Mouse (Mus musculus): ENCODE measurements at regions not wholly inside any gene's neighbourhood (a gene's known extent, or its start where the extent isn't known, plus 50 kb on each side); places are given as distances from the start of the nearest gene placed in this dataset.

DNA sequence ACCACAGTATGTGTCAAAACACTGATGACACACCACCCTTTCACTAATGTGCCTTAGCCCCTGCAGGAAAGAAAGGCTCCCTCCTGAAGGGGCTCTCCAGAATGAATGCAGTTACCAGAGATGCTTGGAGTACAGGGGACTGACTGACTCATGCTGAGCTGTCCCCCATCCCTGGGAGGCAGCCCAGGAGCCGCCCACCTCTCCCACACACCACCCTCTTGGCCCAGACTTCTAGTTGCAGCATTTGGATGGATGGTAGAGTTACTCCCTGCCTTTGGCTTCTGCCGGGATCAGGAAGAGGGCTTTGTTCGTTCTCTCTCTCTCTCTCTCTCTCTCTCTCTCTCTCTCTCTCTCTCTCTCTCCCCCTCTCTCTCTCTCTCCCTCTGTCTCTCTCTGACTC is 53.4 kb upstream of the Jun start:
- no peak overlapping the region for H3K4me3 ChIP-seq (ENCODE audit: low read depth, low read length)
- no peaks in the 10 kb centered on the region for H3K27me3 ChIP-seq (ENCODE audit: control insufficient read depth, insufficient read depth, low read length)
- WGBS: 66% methylated on average over 3 of the region's 3 CpGs
- TF ChIP-seq POLR2A (IDR thresholded peaks at IDR 0.05; ENCODE audit: low read depth, low read length) (no peak), CTCF (IDR thresholded peaks at IDR 0.05; ENCODE audit: extremely low read depth, insufficient read length, insufficient replicate concordance, low read depth, low read length) (no peak)
- H3K27ac ChIP-seq (ENCODE audit: insufficient read depth, low read depth, low read length): no peak overlapping the region
- peaks cover 3% of the 10 kb centered on the region; the same call in 1 of the 2 replicates for H3K4me1 ChIP-seq (ENCODE audit: control insufficient read depth, insufficient read depth, insufficient read length, low read length)
- no peaks in the 10 kb centered on the region for H3K36me3 ChIP-seq (ENCODE audit: control insufficient read depth, insufficient read depth, low read length)

DNA sequence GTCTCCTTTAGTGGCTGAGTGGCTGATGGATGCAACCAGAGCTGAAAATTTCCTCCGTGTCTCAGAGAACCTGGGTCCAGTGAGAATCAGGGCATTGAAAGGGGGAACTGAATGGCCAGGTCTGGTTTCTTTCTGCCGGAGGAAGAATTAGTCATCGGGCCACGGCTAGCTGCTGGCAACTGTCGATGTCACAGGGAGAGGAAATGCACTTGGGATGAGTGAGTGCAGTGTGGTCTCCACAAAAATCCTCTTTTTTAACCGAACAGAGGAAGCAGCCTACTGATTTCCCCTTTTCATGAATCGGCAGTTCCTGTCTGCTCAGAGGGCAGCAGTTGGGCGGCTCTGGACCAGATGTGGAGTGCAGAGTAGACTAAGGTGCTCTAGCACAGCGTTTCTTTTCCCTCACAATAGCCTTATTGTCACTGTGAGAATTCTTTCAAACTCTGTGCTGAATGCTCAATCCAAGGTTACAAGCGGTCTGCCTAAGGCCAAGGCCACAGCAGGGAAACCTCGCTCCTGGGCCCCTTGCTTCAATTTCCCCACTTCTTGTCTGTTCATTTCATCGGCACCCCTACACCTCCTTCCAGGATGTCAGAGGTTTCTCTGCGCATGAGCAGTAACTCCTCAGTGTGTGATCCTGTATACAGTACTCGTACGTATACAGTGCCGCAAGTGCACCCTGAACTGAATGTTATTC is 54.1 kb upstream of the Jun start:
- H3K36me3 ChIP-seq (ENCODE audit: control insufficient read depth, insufficient read depth, low read length): no peaks in the 10 kb centered on the region
- WGBS: 64% methylated on average over 16 of the region's 16 CpGs
- peaks cover 3% of the 10 kb centered on the region; the same call in 1 of the 2 replicates for H3K4me1 ChIP-seq (ENCODE audit: control insufficient read depth, insufficient read depth, insufficient read length, low read length)
- no peaks in the 10 kb centered on the region for H3K27me3 ChIP-seq (ENCODE audit: control insufficient read depth, insufficient read depth, low read length)
- peak overlapping the region; percentile 22; the same call in 1 of the 2 replicates for H3K4me3 ChIP-seq (ENCODE audit: low read depth, low read length)
- TF ChIP-seq CTCF (IDR thresholded peaks at IDR 0.05; ENCODE audit: extremely low read depth, insufficient read length, insufficient replicate concordance, low read depth, low read length): no peak
- no peak for TF ChIP-seq POLR2A (IDR thresholded peaks at IDR 0.05; ENCODE audit: low read depth, low read length)
- peak overlapping the region; percentile 38; the same call in 1 of the 2 replicates for H3K27ac ChIP-seq (ENCODE audit: insufficient read depth, low read depth, low read length)

DNA sequence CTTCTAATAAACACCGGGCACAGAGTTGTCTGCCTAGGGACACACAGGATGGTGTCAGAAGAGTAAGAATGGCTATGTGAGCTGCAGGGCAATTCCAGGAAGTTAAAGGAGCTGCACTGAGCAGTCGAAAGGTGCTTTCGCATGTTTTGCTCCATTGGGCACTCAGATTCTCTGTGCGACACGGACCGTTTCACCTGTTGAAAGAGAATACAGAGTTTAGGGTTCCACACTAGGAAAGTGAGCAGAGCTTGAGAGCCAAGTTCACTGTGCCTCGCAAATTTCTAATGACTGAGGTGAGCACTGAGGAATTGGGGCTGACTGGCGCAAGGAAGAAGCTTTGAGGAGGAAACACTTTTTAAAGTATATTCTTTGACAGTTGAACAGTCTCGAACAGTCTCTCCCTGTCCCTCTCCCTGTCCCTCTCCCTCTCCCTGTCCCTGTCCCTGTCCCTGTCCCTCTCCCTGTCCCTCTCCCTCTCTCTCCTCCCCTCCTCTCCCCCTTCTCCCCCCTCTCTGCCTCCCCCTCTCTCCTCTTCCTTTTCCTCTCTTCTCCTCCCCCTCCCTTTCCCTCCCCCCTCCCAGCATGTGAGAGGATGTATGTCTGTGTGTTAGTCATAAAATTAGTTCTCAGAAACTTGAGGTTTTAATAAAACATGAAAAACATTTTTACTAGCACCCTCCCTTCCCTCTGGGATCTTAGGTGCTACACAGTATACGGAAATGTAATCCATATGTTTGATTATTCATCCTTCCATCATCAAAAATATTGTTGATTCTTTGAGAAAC is 55.1 kb upstream of the Jun start:
- Histone ChIP-seq H3K27me3 (ENCODE audit: control insufficient read depth, insufficient read depth, low read length) (no peaks in the 10 kb centered on the region), H3K4me1 (ENCODE audit: control insufficient read depth, insufficient read depth, insufficient read length, low read length) (peaks cover 3% of the 10 kb centered on the region; the same call in 1 of the 2 replicates), H3K4me3 (ENCODE audit: low read depth, low read length) (no peak overlapping the region), H3K36me3 (ENCODE audit: control insufficient read depth, insufficient read depth, low read length) (no peaks in the 10 kb centered on the region), H3K27ac (ENCODE audit: insufficient read depth, low read depth, low read length) (peak overlapping the region; percentile 20; the same call in 1 of the 2 replicates)
- no peak for TF ChIP-seq POLR2A (IDR thresholded peaks at IDR 0.05; ENCODE audit: low read depth, low read length)
- TF ChIP-seq CTCF (IDR thresholded peaks at IDR 0.05; ENCODE audit: extremely low read depth, insufficient read length, insufficient replicate concordance, low read depth, low read length): no peak
- WGBS: 76% methylated on average over 10 of the region's 10 CpGs

- Histone ChIP-seq H3K27ac (ENCODE audit: insufficient read depth, low read depth, low read length) (no peak overlapping the region), H3K4me3 (ENCODE audit: low read depth, low read length) (no peak overlapping the region), H3K27me3 (ENCODE audit: control insufficient read depth, insufficient read depth, low read length) (no peaks in the 10 kb centered on the region), H3K4me1 (ENCODE audit: control insufficient read depth, insufficient read depth, insufficient read length, low read length) (peaks cover 3% of the 10 kb centered on the region; the same call in 1 of the 2 replicates), H3K36me3 (ENCODE audit: control insufficient read depth, insufficient read depth, low read length) (no peaks in the 10 kb centered on the region)
- TF ChIP-seq POLR2A (IDR thresholded peaks at IDR 0.05; ENCODE audit: low read depth, low read length): no peak
- TF ChIP-seq CTCF (IDR thresholded peaks at IDR 0.05; ENCODE audit: extremely low read depth, insufficient read length, insufficient replicate concordance, low read depth, low read length): no peak
- WGBS: 89% methylated on average over 6 of the region's 6 CpGs
Observed at GRCm38 (mm10) chr4:95108811-95109210, 56.8 kb upstream of the Jun start.

- no peaks in the 10 kb centered on the region for H3K27me3 ChIP-seq (ENCODE audit: control insufficient read depth, insufficient read depth, low read length)
- no peak overlapping the region for H3K27ac ChIP-seq (ENCODE audit: insufficient read depth, low read depth, low read length)
- 92% methylated on average over 8 of the region's 8 CpGs for WGBS
- no peaks in the 10 kb centered on the region for H3K36me3 ChIP-seq (ENCODE audit: control insufficient read depth, insufficient read depth, low read length)
- no peak for TF ChIP-seq CTCF (IDR thresholded peaks at IDR 0.05; ENCODE audit: extremely low read depth, insufficient read length, insufficient replicate concordance, low read depth, low read length)
- TF ChIP-seq POLR2A (IDR thresholded peaks at IDR 0.05; ENCODE audit: low read depth, low read length): no peak
- H3K4me3 ChIP-seq (ENCODE audit: low read depth, low read length): no peak overlapping the region
- H3K4me1 ChIP-seq (ENCODE audit: control insufficient read depth, insufficient read depth, insufficient read length, low read length): no peaks in the 10 kb centered on the region
Observed at GRCm38 (mm10) chr4:95110828-95111227, 58.8 kb upstream of the Jun start.

GRCm38 (mm10) chr4:95117158-95117681 is 65.2 kb upstream of the Jun start:
- peaks cover 3% of the 10 kb centered on the region; the same call in 1 of the 2 replicates for H3K4me1 ChIP-seq (ENCODE audit: control insufficient read depth, insufficient read depth, insufficient read length, low read length)
- no peak overlapping the region for H3K4me3 ChIP-seq (ENCODE audit: low read depth, low read length)
- no peak overlapping the region for H3K27ac ChIP-seq (ENCODE audit: insufficient read depth, low read depth, low read length)
- 54% methylated on average over 5 of the region's 5 CpGs for WGBS
- H3K36me3 ChIP-seq (ENCODE audit: control insufficient read depth, insufficient read depth, low read length): no peaks in the 10 kb centered on the region
- TF ChIP-seq POLR2A (IDR thresholded peaks at IDR 0.05; ENCODE audit: low read depth, low read length) (no peak), CTCF (IDR thresholded peaks at IDR 0.05; ENCODE audit: extremely low read depth, insufficient read length, insufficient replicate concordance, low read depth, low read length) (peak; percentile 48; the same call in 1 of the 2 replicates)
- no peaks in the 10 kb centered on the region for H3K27me3 ChIP-seq (ENCODE audit: control insufficient read depth, insufficient read depth, low read length)

- Histone ChIP-seq H3K27ac (ENCODE audit: insufficient read depth, low read depth, low read length) (no peak overlapping the region), H3K4me1 (ENCODE audit: control insufficient read depth, insufficient read depth, insufficient read length, low read length) (peaks cover 3% of the 10 kb centered on the region; the same call in 1 of the 2 replicates), H3K36me3 (ENCODE audit: control insufficient read depth, insufficient read depth, low read length) (no peaks in the 10 kb centered on the region), H3K4me3 (ENCODE audit: low read depth, low read length) (no peak overlapping the region), H3K27me3 (ENCODE audit: control insufficient read depth, insufficient read depth, low read length) (no peaks in the 10 kb centered on the region)
- TF ChIP-seq POLR2A (IDR thresholded peaks at IDR 0.05; ENCODE audit: low read depth, low read length) (no peak), CTCF (IDR thresholded peaks at IDR 0.05; ENCODE audit: extremely low read depth, insufficient read length, insufficient replicate concordance, low read depth, low read length) (no peak)
- 96% methylated on average over 1 of the region's 1 CpGs for WGBS
Observed at GRCm38 (mm10) chr4:95120876-95121275, 68.9 kb upstream of the Jun start.
